Mouse (Mus musculus) bone marrow macrophage, adult 2 months (primary cell): Measurements from ENCODE around the gene Dync2h1. TPM values are rescaled to one million over a fixed set of nuclear protein-coding genes. Genes with fewer than 3 reads are reported as not detected.

Experiments used
- H3K27ac ChIP-seq: 2 replicates; pipeline ENCODE4 v1.5.1; 2012; ENCODE audit warnings: low read depth, low read length; ENCODE audit not compliant: insufficient read depth
- H3K4me1 ChIP-seq: 2 replicates; pipeline ENCODE4 v1.6.1; 2012; ENCODE audit warnings: low read length; ENCODE audit not compliant: control insufficient read depth, insufficient read depth
- H3K4me3 ChIP-seq: 2 replicates; pipeline ENCODE4 v1.5.1; 2012; ENCODE audit warnings: mild to moderate bottlenecking, low read length, moderate library complexity; ENCODE audit not compliant: insufficient read depth
- CTCF ChIP-seq: IDR thresholded peaks from 2 replicates; pipeline ENCODE4 v1.5.1; 2012; ENCODE audit warnings: low read depth, mild to moderate bottlenecking, low read length, moderate library complexity
- POLR2A ChIP-seq: IDR thresholded peaks from 2 replicates; pipeline ENCODE4 v1.6.1; 2012; ENCODE audit warnings: mild to moderate bottlenecking, low read depth, low read length, borderline replicate concordance
- polyA plus RNA-seq: library from polyadenylated mRNA; stranded (reverse); fragments of >200 nt; gene quantifications from 2 replicates; pipeline ENCODE4 v1.2.4, GENCODE M21; 2012; ENCODE audit not compliant: missing spikeins, insufficient read depth, insufficient read length

The Dync2h1 gene
- polyA plus RNA-seq, 1 experiment, result 1.0 TPM

- no peak overlapping the region for H3K27ac ChIP-seq
- no peak for TF ChIP-seq CTCF
- H3K4me1 ChIP-seq, result no peaks in the 10 kb centered on the region
- no peak overlapping the region for H3K4me3 ChIP-seq
These were observed 143.0 kb downstream of the Dync2h1 start for GRCm38 (mm10) chr9:7041231-7041630.

DNA sequence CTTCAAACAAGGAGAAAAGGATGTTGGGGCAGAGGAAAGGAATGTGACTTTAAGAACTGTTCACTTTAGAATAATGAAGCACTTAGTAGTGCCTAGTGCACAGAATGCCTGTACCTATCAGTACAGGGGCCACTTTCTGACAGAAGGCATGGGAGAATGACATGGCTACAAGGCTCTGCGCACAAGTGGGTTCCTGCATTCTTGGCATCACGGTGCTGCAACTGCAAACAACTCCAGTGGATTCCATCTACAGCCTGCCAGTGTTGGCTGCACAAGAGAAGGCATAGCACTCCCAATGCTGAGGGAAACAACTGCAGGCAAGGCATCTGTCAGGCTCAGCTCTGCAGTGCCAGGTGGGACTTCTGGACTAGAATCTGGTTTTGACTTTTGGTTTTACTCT, 151.7 kb downstream of the Dync2h1 start:
- Histone ChIP-seq H3K27ac (no peak overlapping the region), H3K4me1 (no peaks in the 10 kb centered on the region), H3K4me3 (no peak overlapping the region)
- TF ChIP-seq POLR2A, result no peak
- TF ChIP-seq CTCF, result no peak

GRCm38 (mm10) chr9:7015600-7015999, 168.6 kb downstream of the Dync2h1 start:
- TF ChIP-seq POLR2A (no peak), CTCF (no peak)
- H3K4me3 ChIP-seq, result no peak overlapping the region
- H3K4me1 ChIP-seq, result no peaks in the 10 kb centered on the region
- no peak overlapping the region for H3K27ac ChIP-seq

GRCm38 (mm10) chr9:7014733-7015132, 169.5 kb downstream of the Dync2h1 start:
- H3K27ac ChIP-seq, result no peak overlapping the region
- H3K4me3 ChIP-seq, result no peak overlapping the region
- no peak for TF ChIP-seq POLR2A
- no peak for TF ChIP-seq CTCF
- H3K4me1 ChIP-seq, result no peaks in the 10 kb centered on the region

GRCm38 (mm10) chr9:7009785-7010184, 174.5 kb downstream of the Dync2h1 start:
- TF ChIP-seq POLR2A (no peak), CTCF (no peak)
- Histone ChIP-seq H3K27ac (no peak overlapping the region), H3K4me1 (no peaks in the 10 kb centered on the region)

GRCm38 (mm10) chr9:6994865-6995264, 189.4 kb downstream of the Dync2h1 start:
- no peak overlapping the region for H3K27ac ChIP-seq
- no peak for TF ChIP-seq CTCF
- H3K4me1 ChIP-seq, result no peaks in the 10 kb centered on the region
- H3K4me3 ChIP-seq, result no peak overlapping the region

More at GRCm38 (mm10) chr9:7009785-7010184, 174.5 kb downstream of the Dync2h1 start:
- H3K4me3 ChIP-seq, result no peak overlapping the region

- Histone ChIP-seq H3K4me3 (no peak overlapping the region), H3K27ac (no peak overlapping the region), H3K4me1 (no peaks in the 10 kb centered on the region)
- TF ChIP-seq CTCF (no peak), POLR2A (no peak)
These were observed 190.0 kb downstream of the Dync2h1 start for GRCm38 (mm10) chr9:6994275-6994674.

- TF ChIP-seq CTCF (no peak), POLR2A (no peak)
- Histone ChIP-seq H3K4me1 (no peaks in the 10 kb centered on the region), H3K4me3 (no peak overlapping the region), H3K27ac (no peak overlapping the region)
These were observed 195.2 kb downstream of the Dync2h1 start for GRCm38 (mm10) chr9:6988893-6989685.

- H3K27ac ChIP-seq, result no peak overlapping the region
- H3K4me1 ChIP-seq, result no peaks in the 10 kb centered on the region
- TF ChIP-seq POLR2A (no peak), CTCF (no peak)
- H3K4me3 ChIP-seq, result no peak overlapping the region
These were observed 198.1 kb downstream of the Dync2h1 start for GRCm38 (mm10) chr9:6986161-6986560.

GRCm38 (mm10) chr9:6969171-6969570, 215.1 kb downstream of the Dync2h1 start:
- no peak overlapping the region for H3K27ac ChIP-seq
- no peak for TF ChIP-seq POLR2A
- TF ChIP-seq CTCF, result no peak
- H3K4me1 ChIP-seq, result no peaks in the 10 kb centered on the region
- H3K4me3 ChIP-seq, result no peak overlapping the region
